Mouse (Mus musculus) cortical plate, adult 2 months (tissue): Measurements from ENCODE around the gene Tulp1. TPM values are rescaled to one million over a fixed set of nuclear protein-coding genes. Genes with fewer than 3 reads are reported as not detected.
A peak's percentile ranks its signal among the peaks of the same experiment; 100 is the strongest.

Experiments
- H3K27ac ChIP-seq: fragments of 200-500 bp; 2 replicates; pipeline ENCODE4 v1.5.1; 2012; ENCODE audit warnings: low read length, control low read depth, inconsistent platforms; ENCODE audit not compliant: insufficient read depth
- H3K4me1 ChIP-seq: fragments of 200-500 bp; 2 replicates; pipeline ENCODE4 v1.6.1; 2011; ENCODE audit warnings: low read length; ENCODE audit not compliant: control insufficient read depth, insufficient read depth
- H3K4me3 ChIP-seq: fragments of 200-500 bp; 2 replicates; pipeline ENCODE4 v1.5.1; 2011; ENCODE audit warnings: mild to moderate bottlenecking, low read length, control low read depth; ENCODE audit not compliant: insufficient read depth
- CTCF ChIP-seq: fragments of 200-500 bp; IDR thresholded peaks from 2 replicates; pipeline ENCODE4 v1.5.1; 2011; ENCODE audit warnings: mild to moderate bottlenecking, control low read depth, low read length; ENCODE audit not compliant: insufficient read depth; ENCODE audit errors: extremely low read depth
- POLR2A ChIP-seq: fragments of 200-500 bp; IDR thresholded peaks from 2 replicates; pipeline ENCODE4 v1.6.1; 2011; ENCODE audit warnings: mild to moderate bottlenecking, low read length, control low read depth; ENCODE audit not compliant: insufficient read depth; ENCODE audit errors: extremely low read depth
- polyA plus RNA-seq: library from polyadenylated mRNA; depleted of rRNA; stranded (reverse); fragments of >200 nt; gene quantifications from 2 replicates; pipeline ENCODE4 v1.2.3, GENCODE M21; 2012; rRNA removed

Gene Tulp1
- polyA plus RNA-seq, 1 experiment: not detected

- H3K4me3 ChIP-seq: no peak overlapping the region
- H3K27ac ChIP-seq: no peak overlapping the region
- TF ChIP-seq POLR2A: no peak
- TF ChIP-seq CTCF: no peak
- H3K4me1 ChIP-seq: peaks cover 5% of the 10 kb centered on the region
These were observed 49.3 kb downstream of the Tulp1 start for GRCm38 (mm10) chr17:28315611-28316160.

DNA sequence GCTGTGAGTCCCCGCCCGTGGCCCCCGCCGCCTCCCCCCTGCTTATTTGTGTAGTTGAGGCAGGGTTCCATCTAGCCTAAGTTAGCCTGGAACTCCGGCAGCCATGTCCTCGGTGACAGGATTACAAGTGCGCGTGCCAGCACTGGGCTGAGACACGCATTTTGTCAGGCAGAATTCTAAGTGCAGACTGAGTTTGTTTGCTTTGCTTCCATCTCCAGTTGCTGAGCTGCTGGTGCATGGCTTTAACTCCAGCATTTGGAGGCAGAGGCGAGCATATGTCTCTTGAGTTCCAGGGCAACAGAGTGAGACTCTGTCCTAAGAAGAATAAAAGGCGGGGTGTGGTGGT, 51.2 kb downstream of the Tulp1 start:
- peak overlapping the region; percentile 74 for H3K4me3 ChIP-seq
- no peak overlapping the region for H3K27ac ChIP-seq
- TF ChIP-seq CTCF (no peak), POLR2A (no peak)
- H3K4me1 ChIP-seq: peaks cover 5% of the 10 kb centered on the region

DNA sequence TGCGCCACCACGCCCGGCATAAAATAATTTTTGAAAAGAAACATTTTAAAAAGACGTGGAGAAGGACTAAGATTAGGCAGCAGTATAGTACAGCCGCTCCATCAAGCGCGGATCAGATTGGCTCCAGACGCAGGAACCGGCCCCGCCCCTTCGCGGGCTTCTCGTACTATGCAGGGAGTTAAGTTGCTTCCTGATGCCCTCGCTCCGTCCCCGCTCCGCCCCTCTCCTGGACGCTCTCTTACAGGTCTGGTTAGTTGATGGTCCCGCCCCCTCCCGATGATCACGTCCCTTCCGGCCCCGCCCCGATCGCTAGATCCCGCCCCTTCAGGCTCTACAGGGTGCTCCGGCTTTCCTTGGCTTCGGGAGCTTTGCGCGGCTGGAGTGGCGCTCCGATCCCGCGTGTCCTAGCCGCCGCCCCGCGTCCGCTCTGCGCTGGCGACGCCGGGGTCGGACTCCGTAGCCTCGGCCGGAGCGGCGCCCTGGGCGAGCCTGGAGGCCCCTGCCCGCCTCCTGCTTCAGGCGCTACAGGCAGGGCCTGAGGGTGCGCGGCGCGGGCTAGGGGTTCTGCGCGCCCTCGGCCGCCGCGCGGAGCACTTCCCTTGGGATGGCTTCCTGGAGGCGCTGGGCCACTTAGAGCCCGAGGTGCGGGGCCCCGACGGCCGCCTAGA, 51.7 kb downstream of the Tulp1 start, which contains the start of gene Fance:
Gene Fance (plus strand): TSS at position 308 of the 668 bp plus-strand sequence.
- TF ChIP-seq POLR2A (peak; percentile 78; the same call in 1 of the 2 replicates), CTCF (no peak)
- Histone ChIP-seq H3K27ac (0 out of 2 replicates have a peak within 1 kb of the TSS, but pooled peaks have one; percentile 52), H3K4me1 (peaks cover 5% of the 10 kb centered on the region), H3K4me3 (peak within 1 kb of the TSS; percentile 74)

DNA sequence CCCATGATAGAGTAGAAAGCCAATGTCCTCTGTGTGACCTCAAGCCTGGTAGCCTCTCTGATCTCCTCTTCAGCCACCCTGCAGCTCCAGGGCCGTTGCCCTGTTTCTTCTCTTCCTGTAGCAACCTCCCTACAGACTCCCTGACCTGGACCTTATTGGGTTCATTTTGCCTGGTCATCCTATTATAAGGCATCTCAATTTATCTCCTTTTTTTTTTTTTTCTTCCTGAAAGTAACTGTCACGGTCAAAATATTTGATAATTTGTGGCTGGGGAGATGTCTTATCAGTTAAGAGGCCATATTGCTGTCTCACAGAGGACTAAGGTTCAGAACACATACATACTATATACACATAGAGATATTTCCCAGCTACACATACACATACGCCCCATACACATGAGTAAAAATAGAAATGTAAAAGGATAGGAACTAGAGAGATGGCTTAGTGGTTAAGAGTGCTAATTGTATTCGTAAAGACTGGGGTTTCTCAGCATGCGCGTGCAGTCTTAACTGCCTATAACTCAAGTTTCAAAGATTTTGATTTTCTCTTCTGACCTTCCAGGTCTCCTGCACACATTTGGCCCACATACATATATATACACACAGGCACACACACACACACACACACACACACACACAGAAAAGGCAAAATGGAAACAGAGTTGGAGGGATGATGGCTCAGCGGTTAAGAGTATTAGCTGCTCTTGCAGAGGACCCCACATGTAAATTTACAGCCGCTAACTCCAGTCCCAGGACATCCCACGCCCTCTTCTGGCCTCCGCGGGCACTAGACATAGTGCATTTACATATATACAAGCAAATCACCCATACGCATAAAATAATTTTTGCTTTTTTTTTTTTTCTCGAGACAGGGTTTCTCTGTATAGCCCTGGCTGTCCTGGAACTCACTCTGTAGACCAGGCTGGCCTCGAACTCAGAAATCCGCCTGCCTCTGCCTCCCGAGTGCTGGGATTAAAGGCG, 52.5 kb downstream of the Tulp1 start:
- TF ChIP-seq POLR2A (no peak), CTCF (0 out of 2 replicates have a peak, but pooled peaks have one; percentile 5)
- Histone ChIP-seq H3K4me1 (peaks cover 5% of the 10 kb centered on the region), H3K27ac (no peak overlapping the region), H3K4me3 (peak overlapping the region; percentile 74)

DNA sequence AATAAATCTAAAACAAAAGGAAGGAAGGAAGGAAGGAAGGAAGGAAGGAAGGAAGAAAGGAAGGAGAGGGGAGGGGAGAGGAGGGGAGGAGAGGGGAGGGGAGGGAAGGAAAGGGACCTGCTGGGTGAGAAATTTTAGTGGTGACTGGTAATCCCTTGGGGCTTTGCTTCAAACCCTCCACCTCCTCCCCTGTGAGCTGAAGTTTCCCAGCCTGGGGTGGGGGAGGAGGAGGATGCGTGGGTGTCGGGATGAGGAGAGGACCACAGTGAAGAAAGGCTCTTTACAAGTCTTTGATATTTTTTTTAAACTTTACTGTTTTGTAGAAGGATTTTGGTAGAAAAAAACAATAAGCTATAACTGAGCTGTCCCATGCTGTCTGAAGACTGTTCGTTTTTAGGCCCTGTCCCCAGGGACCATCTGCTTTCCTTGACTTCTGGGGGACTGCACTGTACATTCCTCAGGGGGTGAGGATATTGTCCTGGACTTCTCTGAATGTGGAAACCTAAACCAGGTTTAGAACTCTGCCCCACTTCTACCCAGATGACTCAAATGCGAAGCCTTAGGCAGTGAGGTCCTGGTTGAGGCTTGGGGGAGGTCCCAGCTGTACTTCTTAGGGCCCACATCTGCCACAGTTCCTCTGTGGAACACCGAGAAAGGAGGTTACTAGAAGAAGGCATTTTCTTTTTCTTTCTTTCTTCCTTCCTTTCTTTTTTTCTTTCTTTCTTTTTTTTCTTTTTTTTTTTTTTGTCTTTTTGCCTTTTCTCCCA, 53.5 kb downstream of the Tulp1 start:
- TF ChIP-seq CTCF (no peak), POLR2A (no peak)
- no peak overlapping the region for H3K4me3 ChIP-seq
- H3K27ac ChIP-seq: no peak overlapping the region
- peaks cover 5% of the 10 kb centered on the region for H3K4me1 ChIP-seq

DNA sequence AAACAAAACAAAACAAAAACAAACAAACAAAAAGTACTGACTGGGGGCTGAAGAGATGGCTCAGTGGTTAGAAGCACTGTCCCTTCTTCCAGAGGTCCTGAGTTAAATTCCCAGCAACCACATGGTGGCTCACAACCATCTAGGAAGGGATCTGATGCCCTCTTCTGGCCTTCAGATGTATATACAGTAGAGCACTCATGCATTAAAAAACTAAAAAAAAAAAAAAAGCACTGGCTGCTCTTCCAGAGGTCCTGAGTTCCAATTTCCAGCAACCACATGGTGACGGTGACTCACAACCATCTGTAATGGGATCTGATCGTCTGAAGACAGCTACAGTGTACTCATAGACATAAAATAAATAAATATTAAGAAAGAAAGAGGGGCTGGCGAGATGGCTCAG, 54.2 kb downstream of the Tulp1 start:
- Histone ChIP-seq H3K4me3 (no peak overlapping the region), H3K27ac (no peak overlapping the region), H3K4me1 (peaks cover 5% of the 10 kb centered on the region)
- TF ChIP-seq CTCF (no peak), POLR2A (no peak)

DNA sequence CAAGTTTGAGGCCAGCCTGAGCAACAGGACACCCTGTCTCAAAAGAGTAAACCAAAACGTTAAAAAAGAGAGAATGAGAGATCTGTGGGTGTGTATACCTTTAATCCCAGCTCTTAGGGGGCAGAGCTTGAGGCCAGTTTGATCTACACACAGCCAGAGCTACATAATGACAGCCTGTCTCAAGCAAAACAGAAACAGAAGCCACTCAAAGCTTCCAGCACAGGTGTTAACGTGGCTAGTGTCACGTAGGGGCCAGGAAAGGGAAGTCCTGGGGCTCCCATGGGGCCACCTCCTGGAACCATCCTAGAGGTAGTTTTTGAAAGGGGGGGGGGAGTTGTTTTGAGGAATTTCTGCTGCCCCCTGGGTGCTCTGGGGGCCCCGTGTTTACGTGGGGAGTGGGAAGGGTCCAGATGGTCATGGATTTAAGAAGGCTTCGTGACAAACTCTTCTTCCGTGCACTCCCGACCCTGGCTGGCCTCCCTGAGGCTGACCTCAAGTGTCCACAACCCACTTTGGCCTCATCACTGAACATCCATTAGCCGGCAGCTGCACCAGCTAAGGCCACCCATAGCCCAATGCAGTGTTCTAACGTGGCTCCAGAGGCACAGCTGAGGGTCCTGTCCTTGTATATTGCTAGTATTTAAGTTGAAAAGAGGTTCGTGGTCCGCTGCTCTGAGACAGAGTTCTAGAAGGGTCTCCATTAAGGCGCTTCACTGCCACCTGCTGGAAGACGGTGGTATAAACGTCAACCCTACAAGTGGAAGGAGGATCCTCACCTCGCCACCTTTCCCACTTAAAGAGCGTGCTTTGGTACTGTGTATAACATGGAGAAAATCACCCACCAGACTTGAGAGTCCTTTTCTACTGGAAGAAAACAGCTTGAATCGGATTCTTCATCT, 56.5 kb downstream of the Tulp1 start:
- Histone ChIP-seq H3K27ac (no peak overlapping the region), H3K4me1 (no peaks in the 10 kb centered on the region), H3K4me3 (no peak overlapping the region)
- TF ChIP-seq POLR2A (no peak), CTCF (peak; percentile 96)

- H3K27ac ChIP-seq: no peak overlapping the region
- no peaks in the 10 kb centered on the region for H3K4me1 ChIP-seq
- TF ChIP-seq CTCF (no peak), POLR2A (no peak)
- no peak overlapping the region for H3K4me3 ChIP-seq
These were observed 59.9 kb downstream of the Tulp1 start for GRCm38 (mm10) chr17:28305172-28305571.

Other genes with a start within 250 kb of the Tulp1 start
- gene Scube3, start 223.1 kb downstream of the Tulp1 start, polyA plus RNA-seq: 0.64 and 3.0 TPM in 2 replicates
- 110 and 113 TPM in 2 replicates for gene Zfp523, start 188.1 kb downstream of the Tulp1 start, polyA plus RNA-seq
- gene Def6, start 157.4 kb downstream of the Tulp1 start, polyA plus RNA-seq: 3.7 and 4.5 TPM in 2 replicates
- gene Ppard, start 132.5 kb downstream of the Tulp1 start, polyA plus RNA-seq: 24.2 TPM in 2 replicates
- 13.7 and 14.4 TPM in 2 replicates for gene Fance, start 51.7 kb downstream of the Tulp1 start, polyA plus RNA-seq
- gene Rpl10a, start 36.8 kb downstream of the Tulp1 start, polyA plus RNA-seq: 705 and 712 TPM in 2 replicates
- 2.5 and 3.1 TPM in 2 replicates for gene Tead3, start 14.4 kb downstream of the Tulp1 start, polyA plus RNA-seq
- 13.5 and 17.7 TPM in 2 replicates for gene Fkbp5, start 152.3 kb upstream of the Tulp1 start, polyA plus RNA-seq
- gene Armc12, start 165.6 kb upstream of the Tulp1 start, polyA plus RNA-seq: not detected in 2 replicates
- not detected in 2 replicates for gene Clpsl2, start 184.2 kb upstream of the Tulp1 start, polyA plus RNA-seq
- not detected in 2 replicates for gene Clps, start 195.5 kb upstream of the Tulp1 start, polyA plus RNA-seq
- gene Lhfpl5, start 210.4 kb upstream of the Tulp1 start, polyA plus RNA-seq: 4.5 and 5.1 TPM in 2 replicates